In the genomic region with DNA sequence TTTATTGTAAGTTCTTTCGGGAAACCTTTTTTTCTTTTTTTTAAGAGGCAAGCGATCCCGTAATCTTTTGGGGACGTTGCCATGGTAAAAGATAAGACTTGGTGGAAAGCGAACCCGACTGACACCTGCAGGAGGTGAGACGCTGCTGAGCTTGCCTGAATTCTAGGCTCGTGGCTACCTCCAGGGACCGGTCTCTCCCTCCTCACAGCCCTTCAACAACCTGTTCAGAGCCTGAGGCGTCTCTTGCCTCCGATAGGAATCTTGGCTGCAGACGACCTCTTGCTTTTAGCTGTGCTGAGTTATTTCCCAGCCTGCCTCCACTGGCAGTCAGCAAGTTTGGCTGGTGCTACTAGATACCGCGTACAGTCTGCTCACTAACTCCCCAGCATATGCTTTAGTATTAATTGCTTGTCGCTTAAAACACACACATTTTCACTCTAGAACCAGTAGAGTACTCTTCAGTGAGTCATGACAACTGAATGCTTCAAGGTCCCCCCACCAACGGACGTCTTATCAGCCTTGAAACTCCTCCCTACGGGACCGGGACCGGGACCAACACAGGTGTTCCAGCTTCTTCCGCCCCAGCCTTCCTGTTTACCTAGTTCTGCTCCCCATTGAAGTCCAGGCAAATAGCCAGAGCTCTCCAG, we compare ENCODE assay signal across 8 mouse cellular contexts. TPM values are rescaled to one million over a fixed set of nuclear protein-coding genes. Genes with fewer than 3 reads are reported as not detected.
DNase-seq lines count a peak whose midpoint lies in the region; ATAC-seq and TF ChIP-seq lines count a peak whose summit lies in the region.

No protein-coding gene starts in this region.

- TF ChIP-seq POLR2A in cerebellum, adult 2 months (IDR thresholded peaks at IDR 0.05; ENCODE audit: borderline replicate concordance, insufficient read depth, low read length) = no peak
- peak; percentile 51; the same call in 1 of the 2 replicates for TF ChIP-seq POLR2A in cortical plate, adult 2 months (IDR thresholded peaks at IDR 0.05; ENCODE audit: extremely low read depth, insufficient read depth, low read length)

- TF ChIP-seq CTCF in cerebellum, adult 2 months (IDR thresholded peaks at IDR 0.05; ENCODE audit: borderline replicate concordance, insufficient read depth, low read depth, low read length) = no peak
- no peak for TF ChIP-seq CTCF in cortical plate, adult 2 months (IDR thresholded peaks at IDR 0.05; ENCODE audit: extremely low read depth, insufficient read depth, low read length)
- TF ChIP-seq CTCF in stomach, postnatal 0 days (IDR thresholded peaks at IDR 0.05; ENCODE audit: low read depth) = peak; percentile 50

- TF ChIP-seq EP300 in stomach, postnatal 0 days (optimal IDR thresholded peaks at IDR 0.05) = no peak

- no peaks in the 10 kb centered on the region for H3K9me3 ChIP-seq in limb, embryonic 11.5 days (ENCODE audit: control insufficient read depth, low read length)
- H3K9me3 ChIP-seq in midbrain, embryonic 13.5 days = no peaks in the 10 kb centered on the region
- H3K9me3 ChIP-seq in stomach, postnatal 0 days (ENCODE audit: control insufficient read depth, low read length) = no peaks in the 10 kb centered on the region

- H3K36me3 ChIP-seq in limb, embryonic 11.5 days (ENCODE audit: control insufficient read depth, insufficient read depth, low read length) = no peaks in the 10 kb centered on the region
- no peaks in the 10 kb centered on the region for H3K36me3 ChIP-seq in midbrain, embryonic 13.5 days
- no peaks in the 10 kb centered on the region for H3K36me3 ChIP-seq in stomach, postnatal 0 days (ENCODE audit: control insufficient read depth, insufficient read depth, low read length)

- H3K9ac ChIP-seq in limb, embryonic 11.5 days (ENCODE audit: low read length) = peak overlapping the region; percentile 100
- peak overlapping the region; percentile 100 for H3K9ac ChIP-seq in midbrain, embryonic 13.5 days (replicated peaks)
- peak overlapping the region; percentile 98 for H3K9ac ChIP-seq in stomach, postnatal 0 days (ENCODE audit: low read length)

- no peaks in the 10 kb centered on the region for H3K4me1 ChIP-seq in cerebellum, adult 2 months (ENCODE audit: control insufficient read depth, insufficient read depth, low read length)
- H3K4me1 ChIP-seq in cortical plate, adult 2 months (ENCODE audit: control insufficient read depth, insufficient read depth, low read length) = peaks cover 2% of the 10 kb centered on the region
- peaks cover 15% of the 10 kb centered on the region for H3K4me1 ChIP-seq in limb, embryonic 11.5 days (ENCODE audit: control insufficient read depth, insufficient read depth, low read length)
- peaks cover 36% of the 10 kb centered on the region for H3K4me1 ChIP-seq in midbrain, embryonic 13.5 days (replicated peaks)
- no peaks in the 10 kb centered on the region for H3K4me1 ChIP-seq in stomach, postnatal 0 days (replicated peaks; ENCODE audit: control insufficient read depth, insufficient read depth)

- H3K4me3 ChIP-seq in cerebellum, adult 2 months (replicated peaks; ENCODE audit: insufficient read depth, low read depth, low read length) = peak overlapping the region; percentile 6
- H3K4me3 ChIP-seq in cortical plate, adult 2 months (ENCODE audit: insufficient read depth, low read length) = peak overlapping the region; percentile 84
- peak overlapping the region; percentile 96 for H3K4me3 ChIP-seq in limb, embryonic 11.5 days (ENCODE audit: low read depth, low read length)
- H3K4me3 ChIP-seq in midbrain, embryonic 13.5 days (replicated peaks) = peak overlapping the region; percentile 98
- H3K4me3 ChIP-seq in stomach, postnatal 0 days (ENCODE audit: low read depth, low read length) = peak overlapping the region; percentile 93

- ATAC-seq in limb, embryonic 11.5 days (ENCODE audit: insufficient number of reproducible peaks, low FRiP score, low TSS enrichment, low read depth) = peak; percentile 27; the same call in 1 of the 2 replicates
- ATAC-seq in midbrain, embryonic 13.5 days = peak; percentile 47
- peak; percentile 78 for ATAC-seq in stomach, postnatal 0 days (ENCODE audit: low FRiP score, low TSS enrichment)

- H3K27me3 ChIP-seq in cerebellum, adult 2 months (ENCODE audit: control insufficient read depth, insufficient read depth, low read length) = peaks cover 4% of the 10 kb centered on the region; the same call in 1 of the 2 replicates
- no peaks in the 10 kb centered on the region for H3K27me3 ChIP-seq in limb, embryonic 11.5 days (ENCODE audit: control insufficient read depth, insufficient read depth, low read length)
- no peaks in the 10 kb centered on the region for H3K27me3 ChIP-seq in midbrain, embryonic 13.5 days
- no peaks in the 10 kb centered on the region for H3K27me3 ChIP-seq in stomach, postnatal 0 days (ENCODE audit: control insufficient read depth, insufficient read depth, low read length)

- WGBS in cerebellum, adult 2 months = 1% methylated on average over 21 of the region's 21 CpGs
- WGBS in limb, embryonic 11.5 days = 2% methylated on average over 21 of the region's 21 CpGs
- WGBS in midbrain, embryonic 13.5 days = 1% methylated on average over 21 of the region's 21 CpGs
- whole genome bisulfite sequencing in stomach, postnatal 0 days = under 1% methylated on average over 21 of the region's 21 CpGs

- DNase-seq in cerebellum, adult 2 months = peak; percentile 27 to 29
- DNase-seq in cerebellum, adult 11-12 months = no peak
- peak; percentile 54 for DNase-seq in heart, adult 8-10 months (ENCODE audit: low spot score)
- DNase-seq in kidney, adult 8-10 months = peak; percentile 73 to 81
- DNase-seq in limb, embryonic 11.5 days (ENCODE audit: low spot score) = peak; percentile 60
- DNase-seq in stomach, postnatal 0 days (ENCODE audit: low spot score) = peak; percentile 83

- H3K4me2 ChIP-seq in limb, embryonic 11.5 days (ENCODE audit: low read depth, severe bottlenecking) = peak overlapping the region; percentile 78
- peak overlapping the region; percentile 73 for H3K4me2 ChIP-seq in midbrain, embryonic 13.5 days (replicated peaks)
- H3K4me2 ChIP-seq in stomach, postnatal 0 days (replicated peaks; ENCODE audit: low read depth) = peak overlapping the region; percentile 94

- no peak overlapping the region for H3K27ac ChIP-seq in cerebellum, adult 2 months (ENCODE audit: insufficient read depth, low read length)
- peak overlapping the region; percentile 85 for H3K27ac ChIP-seq in cortical plate, adult 2 months (ENCODE audit: insufficient read depth, low read length)
- peak overlapping the region; percentile 98 for H3K27ac ChIP-seq in limb, embryonic 11.5 days (replicated peaks; ENCODE audit: low read depth, low read length)
- peak overlapping the region; percentile 99 for H3K27ac ChIP-seq in midbrain, embryonic 13.5 days
- peak overlapping the region; percentile 99 for H3K27ac ChIP-seq in stomach, postnatal 0 days (replicated peaks)

RNA-seq across cellular contexts. Expression of gene Fnbp1l, which starts 0.9 kb away (rescaled TPM):
- polyA plus RNA-seq in cerebellum, adult 2 months (2012; rRNA removed) = 16.8 and 17.6 TPM in 2 replicates
- polyA plus RNA-seq in cortical plate, adult 2 months (2012; rRNA removed) = 89.9 and 91.1 TPM in 2 replicates
- total RNA-seq in heart, adult 8-10 months (2022) = 10 to 100 TPM; 11.9 to 15.8 (median 14.3) TPM
- 81.3 and 86.4 TPM in 2 replicates for polyA plus RNA-seq in limb, embryonic 11.5 days (2014; fragmentation: Nextera tagmentation; extraction: Ambion mirVana)
- polyA plus RNA-seq in midbrain, embryonic 13.5 days (2015; fragmentation: Nextera tagmentation; extraction: Ambion mirVana) = 214 and 234 TPM in 2 replicates
- 20.0 and 20.8 TPM in 2 replicates for polyA plus RNA-seq in stomach, postnatal 0 days (2015; fragmentation: Nextera tagmentation; extraction: Ambion mirVana)

Comparison
In these comparisons a context has a peak if more than half of its experiments do, and no peak if none do; other contexts are left out.
1. H3K4me3 ChIP-seq: peak in every context shown above with its lines; median percentile 98 in midbrain, embryonic 13.5 days; 96 in limb, embryonic 11.5 days; 93 in stomach, postnatal 0 days; 84 in cortical plate, adult 2 months; 6 in cerebellum, adult 2 months.
2. ATAC-seq: peak in every context shown above with its lines; median percentile 78 in stomach, postnatal 0 days; 47 in midbrain, embryonic 13.5 days; 27 in limb, embryonic 11.5 days.